ENCODE assay signal across 8 mouse cellular contexts in the genomic region with DNA sequence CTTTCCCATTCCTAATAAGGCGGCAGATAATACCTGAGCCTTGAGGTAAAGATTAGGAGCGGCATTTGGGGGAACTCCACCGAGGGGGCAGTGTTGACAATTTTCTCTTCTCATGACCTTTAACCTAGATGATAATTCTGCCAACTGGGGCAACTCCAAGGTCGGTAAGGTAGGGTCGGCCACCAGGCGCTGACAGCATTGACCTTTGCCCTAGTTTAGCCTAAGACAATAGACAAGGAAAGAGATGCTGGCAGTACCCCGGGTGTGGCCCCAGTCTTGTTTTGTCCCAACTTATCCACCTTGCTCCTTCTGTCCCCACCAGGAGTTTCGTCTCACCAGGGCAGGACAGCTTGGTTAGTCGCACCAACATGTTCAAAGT. TPM values are rescaled to one million over a fixed set of nuclear protein-coding genes. Genes with fewer than 3 reads are reported as not detected.
DNase-seq lines count a peak whose midpoint lies in the region; ATAC-seq lines count a peak whose summit lies in the region.

No protein-coding gene starts in this region.

- peaks cover 15% of the 10 kb centered on the region for H3K36me3 ChIP-seq in hindbrain, embryonic 14.5 days (replicated peaks; ENCODE audit: control insufficient read depth, insufficient read depth)
- peaks cover 23% of the 10 kb centered on the region for H3K36me3 ChIP-seq in megakaryocyte, embryonic 14.5 days (replicated peaks; ENCODE audit: low read length)

- H3K27me3 ChIP-seq in hindbrain, embryonic 14.5 days (ENCODE audit: control insufficient read depth, insufficient read depth, low read length): no peaks in the 10 kb centered on the region
- H3K27me3 ChIP-seq in megakaryocyte, embryonic 14.5 days (replicated peaks): no peaks in the 10 kb centered on the region

- H3K9me3 ChIP-seq in hindbrain, embryonic 14.5 days (ENCODE audit: control insufficient read depth, low read length): 0 out of 2 replicates have a peak, but pooled peaks cover 2% of the 10 kb centered on the region
- no peaks in the 10 kb centered on the region for H3K9me3 ChIP-seq in megakaryocyte, embryonic 14.5 days

- peak overlapping the region; percentile 66 for H3K9ac ChIP-seq in hindbrain, embryonic 14.5 days

- H3K4me3 ChIP-seq in hindbrain, embryonic 14.5 days (replicated peaks; ENCODE audit: low read length): peak overlapping the region; percentile 86
- H3K4me3 ChIP-seq in megakaryocyte, embryonic 14.5 days (replicated peaks): peak overlapping the region; percentile 99

- peak overlapping the region; percentile 66 for H3K27ac ChIP-seq in hindbrain, embryonic 14.5 days

- intact Hi-C loops in left cerebral cortex, postnatal 36 days (cut with DNase I): no loop called here

- no peak for ATAC-seq in hindbrain, embryonic 14.5 days (ENCODE audit: low FRiP score)

- under 1% methylated on average over 9 of the region's 9 CpGs for WGBS in hindbrain, embryonic 14.5 days

- peak overlapping the region; percentile 72 for H3K4me2 ChIP-seq in hindbrain, embryonic 14.5 days (replicated peaks)

- peaks cover 11% of the 10 kb centered on the region for H3K4me1 ChIP-seq in hindbrain, embryonic 14.5 days (replicated peaks; ENCODE audit: control insufficient read depth, insufficient read depth, low read length)
- H3K4me1 ChIP-seq in megakaryocyte, embryonic 14.5 days: peaks cover 10% of the 10 kb centered on the region

- peak; percentile 60 to 66 for DNase-seq in kidney, adult 8-10 months
- DNase-seq in kidney, postnatal 10 days: no peak
- peak; percentile 63 for DNase-seq in c-Kit-positive CD71-positive TER-119-positive erythroid progenitor cells, embryonic 14.5 days (ENCODE audit: low spot score)
- peak; percentile 25 for DNase-seq in hindbrain, embryonic 14.5 days (ENCODE audit: low spot score)
- DNase-seq in adrenal gland, adult 8-10 months: no peak
- DNase-seq in left cerebral cortex, postnatal 36 days (ENCODE audit: low spot score in 2 of 2): no peak
- no peak for DNase-seq in spleen, adult 18-20 months

RNA-seq across cellular contexts. Expression of a gene that starts 0.7 kb away (rescaled TPM):
- polyA plus RNA-seq in hindbrain, embryonic 14.5 days (2014; fragmentation: Nextera tagmentation; extraction: Ambion mirVana): 6.2 and 7.6 TPM in 2 replicates
- 0.86 TPM in 1 of 2 replicates, not detected in the other for polyA plus RNA-seq in megakaryocyte, embryonic 14.5 days (2012; ENCODE audit: insufficient read depth, low replicate concordance)
- total RNA-seq in adrenal gland, adult 8-10 months (2022): 1 to 10 TPM; 2.1 to 2.6 (median 2.4) TPM
- 1 to 10 TPM; 1.4 to 1.5 TPM for total RNA-seq in left cerebral cortex, postnatal 36 days (2021)

RNA-seq across cellular contexts. Expression of a gene that starts 1.1 kb away (rescaled TPM):
- polyA plus RNA-seq in hindbrain, embryonic 14.5 days (2014; fragmentation: Nextera tagmentation; extraction: Ambion mirVana): 44.9 and 45.9 TPM in 2 replicates
- 6.7 and 13.1 TPM in 2 replicates for polyA plus RNA-seq in megakaryocyte, embryonic 14.5 days (2012; ENCODE audit: insufficient read depth, low replicate concordance)
- 100 to 1,000 TPM; 103 to 174 (median 153) TPM for total RNA-seq in adrenal gland, adult 8-10 months (2022)
- 10 to 100 TPM; 23.5 to 27.4 TPM for total RNA-seq in left cerebral cortex, postnatal 36 days (2021)

RNA-seq across cellular contexts. Expression of a gene that starts 37.0 kb away (rescaled TPM):
- polyA plus RNA-seq in hindbrain, embryonic 14.5 days (2014; fragmentation: Nextera tagmentation; extraction: Ambion mirVana): 151 and 157 TPM in 2 replicates
- 7.8 TPM in 1 of 2 replicates, not detected in the other for polyA plus RNA-seq in megakaryocyte, embryonic 14.5 days (2012; ENCODE audit: insufficient read depth, low replicate concordance)
- total RNA-seq in adrenal gland, adult 8-10 months (2022): 10 to 100 TPM; 53.6 to 59.3 (median 57.8) TPM
- total RNA-seq in left cerebral cortex, postnatal 36 days (2021): 10 to 100 TPM; 55.1 to 72.5 TPM

Comparison
In these comparisons a context has a peak if more than half of its experiments do, and no peak if none do; other contexts are left out.
1. DNase-seq: peak in kidney, adult 8-10 months (2 of 2), c-Kit-positive CD71-positive TER-119-positive erythroid progenitor cells, embryonic 14.5 days (single experiment) and hindbrain, embryonic 14.5 days (single experiment); none in kidney, postnatal 10 days (single experiment), adrenal gland, adult 8-10 months (single experiment), left cerebral cortex, postnatal 36 days (0 of 2) and spleen, adult 18-20 months (0 of 2).